Mouse (Mus musculus) A20 (cell line): ENCODE measurements around the gene Rpn1.

Experiments
- DNase-seq: peaks from one replicate; pipeline ENCODE4 v3.0.0-alpha.2; 2011; ENCODE audit warnings: low read depth, low spot score

The Rpn1 gene

GRCm38 (mm10) chr6:88065116-88065515 lies 19.2 kb upstream of the Rpn1 start:
- no peak for DNase-seq

GRCm38 (mm10) chr6:88065968-88066367 lies 18.3 kb upstream of the Rpn1 start:
- no peak for DNase-seq

- DNase-seq: no peak
Observed at GRCm38 (mm10) chr6:88067722-88068121, 16.6 kb upstream of the Rpn1 start.

GRCm38 (mm10) chr6:88068739-88069138 lies 15.5 kb upstream of the Rpn1 start:
- peak; percentile 73 for DNase-seq

- no peak for DNase-seq
Observed at GRCm38 (mm10) chr6:88070468-88070867, 13.8 kb upstream of the Rpn1 start.

DNA sequence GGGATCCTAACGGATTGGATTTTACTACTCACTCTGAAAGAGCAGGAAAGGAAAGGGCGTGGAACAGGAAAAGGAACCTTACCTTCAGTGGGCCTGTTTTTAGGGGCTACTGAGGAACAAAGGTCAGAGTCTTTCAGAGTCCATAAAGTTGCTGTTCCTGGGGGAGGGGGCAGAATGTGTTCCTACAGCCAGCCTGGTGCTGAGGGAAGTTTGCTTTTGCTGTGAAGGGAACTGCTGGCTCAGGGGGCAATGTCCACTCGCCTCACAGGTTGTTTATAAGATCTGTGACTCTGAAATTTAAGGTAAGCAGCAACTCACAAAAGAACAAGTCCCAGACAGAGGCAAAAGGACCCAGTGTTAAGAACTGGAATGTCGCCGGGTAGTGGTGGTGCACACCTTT lies 13.1 kb upstream of the Rpn1 start:
- no peak for DNase-seq

- peak; percentile 97 for DNase-seq
Observed at GRCm38 (mm10) chr6:88074752-88075554, 9.3 kb upstream of the Rpn1 start.

DNA sequence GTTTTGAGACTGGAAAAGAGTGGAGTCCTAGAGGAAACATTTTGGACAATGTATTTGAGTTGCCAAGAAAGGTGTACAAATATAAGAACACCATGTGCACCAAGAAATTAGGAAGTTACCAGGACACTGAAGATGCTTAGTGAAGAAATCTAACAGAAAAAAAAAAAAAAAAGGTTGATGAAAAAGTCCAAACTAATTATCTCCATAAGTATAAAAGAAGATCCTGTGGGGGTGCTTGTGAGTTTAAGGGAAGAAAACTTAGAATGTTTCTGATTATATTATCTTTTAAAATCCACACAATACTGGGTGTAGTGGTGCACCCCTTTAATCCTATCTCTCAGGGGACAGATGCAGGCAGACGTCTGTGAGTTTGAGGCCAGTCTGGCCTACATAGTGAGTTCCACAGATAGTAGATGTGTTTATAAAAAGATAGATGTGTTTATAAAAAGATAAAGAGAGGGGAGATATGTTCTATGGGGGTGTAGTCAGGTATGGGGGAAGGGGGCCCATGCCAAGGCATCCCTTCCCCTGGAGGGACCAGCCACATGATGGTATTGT lies 8.2 kb upstream of the Rpn1 start:
- DNase-seq: no peak

GRCm38 (mm10) chr6:88083095-88083494 lies 1.2 kb upstream of the Rpn1 start:
- DNase-seq: no peak

- DNase-seq: no peak
Observed at GRCm38 (mm10) chr6:88083672-88084071, 610 bp upstream of the Rpn1 start.

DNA sequence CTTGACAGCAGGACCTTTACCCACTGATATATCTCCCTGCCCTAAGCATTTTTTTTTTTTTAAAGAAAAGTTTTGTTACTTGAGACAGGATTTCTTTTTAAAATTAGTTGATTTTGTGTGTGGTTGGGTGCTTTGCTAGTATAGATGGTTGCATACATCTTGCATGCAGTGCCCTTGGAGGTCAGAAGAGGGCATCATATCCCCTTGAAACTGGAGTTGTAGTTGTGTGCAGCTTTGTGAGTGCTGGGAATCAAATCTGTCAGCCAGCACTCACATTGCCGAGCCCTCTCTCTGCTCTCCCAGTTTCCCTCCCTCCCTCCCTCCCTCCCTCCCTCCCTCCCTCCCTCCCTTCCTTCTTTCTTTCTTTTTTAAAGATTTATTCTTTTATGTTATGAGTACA lies 4.7 kb downstream of the Rpn1 start:
- DNase-seq: peak; percentile 24

DNA sequence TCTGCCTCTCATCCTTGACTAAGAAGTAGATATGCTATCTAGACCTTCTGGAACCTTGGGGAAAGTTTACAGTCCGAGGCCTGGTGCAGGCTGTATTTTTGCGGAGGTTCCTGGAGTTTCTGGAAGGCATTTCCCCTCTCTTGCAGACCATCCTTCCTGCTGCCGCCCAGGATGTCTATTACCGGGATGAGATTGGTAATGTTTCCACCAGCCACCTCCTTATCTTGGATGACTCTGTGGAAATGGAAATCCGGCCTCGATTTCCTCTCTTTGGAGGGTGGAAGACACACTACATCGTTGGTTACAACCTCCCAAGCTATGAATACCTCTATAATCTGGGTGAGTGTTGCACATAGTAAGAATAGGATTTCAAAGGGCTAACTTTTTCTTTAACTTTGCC lies 11.1 kb downstream of the Rpn1 start:
- DNase-seq: no peak

GRCm38 (mm10) chr6:88102096-88102495 lies 17.8 kb downstream of the Rpn1 start:
- no peak for DNase-seq

DNA sequence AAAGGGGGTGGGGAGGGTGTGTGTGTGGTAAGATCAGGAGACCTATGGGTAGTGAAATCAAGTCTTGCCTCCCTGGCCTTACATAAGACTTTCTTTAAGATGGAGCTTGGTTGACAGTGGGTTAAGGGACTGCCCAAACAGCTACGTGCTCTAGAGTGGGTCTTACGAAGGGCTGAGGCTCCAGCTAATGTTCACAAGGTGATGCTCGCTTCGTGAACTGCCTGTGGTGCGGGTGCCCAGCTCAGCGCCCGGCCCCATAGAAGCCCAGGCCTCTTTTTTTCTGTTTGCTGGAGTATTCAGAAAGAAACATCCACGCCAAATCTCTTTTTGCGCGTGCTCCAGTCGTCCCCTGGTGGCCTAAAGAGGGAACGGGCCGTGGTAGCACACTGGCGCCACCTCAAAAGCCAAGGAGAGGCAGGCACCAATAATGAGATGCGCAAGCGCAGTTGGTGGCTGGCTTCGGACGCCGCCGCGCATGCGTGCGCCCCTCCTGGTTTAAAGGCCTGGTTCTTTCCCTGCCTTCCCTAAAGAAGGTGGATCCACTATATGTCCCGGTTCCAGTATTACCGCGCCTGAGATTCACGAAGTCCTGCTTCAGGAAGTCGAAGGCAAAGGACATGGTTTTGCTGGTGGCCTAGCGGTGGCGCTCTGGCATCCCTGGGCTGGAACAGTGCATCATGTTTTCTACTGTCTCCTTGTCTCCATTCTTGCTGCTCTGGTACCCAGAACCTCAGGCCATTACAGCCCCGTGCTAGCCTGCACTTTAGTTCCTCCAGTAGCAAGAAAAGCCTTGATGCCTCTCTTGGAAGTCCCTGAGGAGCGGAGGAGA lies 21.7 kb downstream of the Rpn1 start:
- DNase-seq: no peak

GRCm38 (mm10) chr6:88106612-88107123 lies 22.4 kb downstream of the Rpn1 start:
- no peak for DNase-seq

DNA sequence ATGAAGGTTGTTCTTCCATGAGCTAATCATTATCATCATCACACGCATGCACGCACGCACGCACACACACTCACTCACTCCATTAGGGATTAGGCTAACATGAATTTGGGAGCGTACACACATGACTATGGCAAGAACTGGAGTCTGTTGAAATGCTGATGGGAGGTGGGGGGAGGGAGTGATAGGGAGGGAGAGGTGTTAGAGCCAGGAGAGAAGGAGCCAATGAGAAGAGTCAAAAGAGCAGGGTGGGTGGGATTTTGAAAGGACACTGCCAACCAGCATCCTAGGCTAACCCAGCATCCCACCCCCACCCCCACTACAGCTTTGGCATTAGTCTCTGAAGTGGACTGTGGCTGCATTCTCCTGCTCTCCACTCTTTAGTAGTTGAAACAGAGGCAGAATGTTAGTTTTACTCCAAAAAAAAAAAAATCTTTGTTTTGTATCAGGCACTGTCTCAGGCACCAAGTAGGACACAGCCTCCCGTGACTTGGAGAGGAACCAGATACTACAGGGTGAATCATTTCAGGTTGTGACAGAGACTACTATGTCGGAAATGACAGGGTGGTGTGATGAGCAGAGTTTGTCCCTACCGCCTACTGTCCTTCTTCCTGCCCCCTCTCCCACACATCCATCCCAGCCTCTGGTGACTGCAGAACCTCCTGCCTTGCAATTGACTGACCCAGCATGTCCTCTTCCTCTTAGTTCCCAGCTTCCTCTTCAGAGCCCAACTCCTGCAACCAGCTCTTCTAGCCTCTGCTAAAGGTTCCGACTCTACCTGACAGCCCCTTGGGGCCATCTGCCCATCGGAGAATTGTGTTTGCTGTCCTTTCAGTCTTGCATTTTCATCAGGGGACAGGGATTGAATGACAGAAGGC lies 23.6 kb downstream of the Rpn1 start:
- DNase-seq: no peak

DNA sequence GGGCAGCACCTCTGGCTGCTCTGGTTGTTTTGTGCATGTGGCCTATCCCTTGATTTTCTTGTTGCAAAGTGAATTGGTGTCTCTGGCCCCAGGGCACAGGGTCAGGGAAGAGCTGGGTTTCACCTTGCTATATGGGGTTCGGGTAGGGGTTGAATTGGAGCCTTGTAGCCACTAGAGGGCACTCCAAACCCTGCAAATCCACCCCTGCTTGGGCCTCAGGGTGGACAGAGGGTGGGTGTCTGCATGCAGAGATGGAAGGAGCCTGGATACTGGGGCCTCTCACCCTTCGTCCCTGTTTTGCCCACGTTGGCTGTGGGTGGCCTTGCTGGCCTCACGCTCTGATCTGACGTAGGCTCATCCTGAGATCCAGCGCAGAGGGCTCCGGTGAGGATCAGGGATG lies 28.9 kb downstream of the Rpn1 start:
- peak; percentile 63 for DNase-seq

DNA sequence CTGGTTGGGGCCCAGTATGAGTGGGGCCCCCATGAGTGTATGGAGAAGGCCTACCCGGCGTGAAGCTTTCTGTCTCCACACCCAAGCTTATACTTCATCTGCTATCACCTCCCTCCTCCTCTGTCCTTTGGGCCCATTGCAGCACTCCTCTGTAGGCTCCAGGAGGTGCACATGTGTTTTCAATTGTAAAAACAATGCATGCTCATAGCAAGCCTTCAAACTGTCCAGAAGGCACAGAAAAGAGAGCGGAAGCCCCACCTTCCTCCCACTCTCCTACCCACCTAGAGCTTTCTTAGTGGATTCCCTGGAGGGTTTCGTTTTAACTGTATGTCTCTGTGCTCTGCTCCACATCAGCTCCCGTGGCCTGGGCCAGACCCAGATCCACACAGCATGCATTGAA lies 30.1 kb downstream of the Rpn1 start:
- DNase-seq: no peak

- no peak for DNase-seq
Observed at GRCm38 (mm10) chr6:88116347-88117183, 32.3 kb downstream of the Rpn1 start.

GRCm38 (mm10) chr6:88117184-88117575 lies 32.9 kb downstream of the Rpn1 start:
- no peak for DNase-seq
